Mouse (Mus musculus) heart, embryonic 15.5 days (tissue): ENCODE measurements at regions not wholly inside any gene's neighbourhood (a gene's known extent, or its start where the extent isn't known, plus 50 kb on each side); places are given as distances from the start of the nearest gene placed in this dataset.

Source experiments
- ATAC-seq: fragments of 200-750 bp; cut with Nextera tagmentation; replicated peaks from 2 replicates; pipeline ENCODE4 v1.8.0; 2017; ENCODE audit warnings: low read depth, moderate TSS enrichment; ENCODE audit not compliant: insufficient number of reproducible peaks, insufficient read depth, low FRiP score
- H3K27ac ChIP-seq: fragments of 300-500 bp; sonication (generic); 2 replicates; pipeline ENCODE4 v1.5.1; 2015; ENCODE audit warnings: mild to moderate bottlenecking, inconsistent platforms
- H3K27me3 ChIP-seq: fragments of 300-500 bp; sonication (generic); 2 replicates; pipeline ENCODE4 v1.6.1; 2015; ENCODE audit warnings: inconsistent platforms
- H3K36me3 ChIP-seq: fragments of 300-500 bp; sonication (generic); 2 replicates; pipeline ENCODE4 v1.6.1; 2015; ENCODE audit warnings: mild to moderate bottlenecking, inconsistent platforms
- H3K4me1 ChIP-seq: fragments of 300-500 bp; sonication (generic); replicated peaks from 2 replicates; pipeline ENCODE4 v1.6.1; 2015; ENCODE audit warnings: inconsistent platforms
- H3K4me2 ChIP-seq: fragments of 300-500 bp; sonication (generic); 2 replicates; pipeline ENCODE4 v1.6.1; 2015; ENCODE audit warnings: inconsistent platforms, mild to moderate bottlenecking, moderate library complexity
- H3K4me3 ChIP-seq: fragments of 300-500 bp; sonication (generic); 2 replicates; pipeline ENCODE4 v1.5.1; 2015; ENCODE audit warnings: mild to moderate bottlenecking, inconsistent platforms
- H3K9ac ChIP-seq: fragments of 300-500 bp; sonication (generic); 2 replicates; pipeline ENCODE4 v1.6.1; 2015; ENCODE audit warnings: mild to moderate bottlenecking, inconsistent platforms
- H3K9me3 ChIP-seq: fragments of 300-500 bp; sonication (generic); replicated peaks from 2 replicates; pipeline ENCODE4 v1.6.1; 2016; ENCODE audit warnings: inconsistent platforms
- whole genome bisulfite sequencing: fragments of 180-500 bp; shearing (Covaris S2); methylation state at CpG from one replicate; pipeline ENCODE4 v1.1.7; 2015; ENCODE audit warnings: mixed read lengths; 5-methylcytosine and 5-hydroxymethylcytosine counted together

- Histone ChIP-seq H3K36me3 (no peaks in the 10 kb centered on the region), H3K27ac (no peak overlapping the region), H3K4me1 (no peaks in the 10 kb centered on the region), H3K9ac (no peak overlapping the region), H3K27me3 (no peaks in the 10 kb centered on the region), H3K4me2 (no peak overlapping the region), H3K9me3 (no peaks in the 10 kb centered on the region), H3K4me3 (no peak overlapping the region)
- ATAC-seq = no peak
These were observed 159.2 kb upstream of the Plxnc1 start for GRCm38 (mm10) chr10:95103808-95104207.

DNA sequence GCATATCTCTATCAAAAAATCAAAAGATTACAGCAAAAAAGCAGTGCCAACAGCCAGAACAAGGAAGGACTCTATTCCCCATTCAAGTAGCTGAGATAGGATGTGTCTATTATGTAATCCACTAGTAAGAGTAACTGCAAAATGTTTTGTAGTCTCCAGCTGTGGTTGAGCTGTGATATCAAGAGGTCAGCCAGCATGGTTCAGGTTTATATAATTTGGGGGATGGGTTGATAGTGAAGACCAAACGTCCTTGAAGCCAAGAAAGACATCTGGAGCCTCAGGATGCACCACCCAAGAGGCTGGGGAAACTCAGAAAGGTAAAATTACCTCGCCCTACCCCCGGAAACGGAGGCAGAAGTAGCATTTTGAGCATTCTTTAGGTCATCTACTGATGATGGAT is 158.3 kb upstream of the Plxnc1 start:
- no peaks in the 10 kb centered on the region for H3K4me1 ChIP-seq
- H3K9ac ChIP-seq = no peak overlapping the region
- 72% methylated on average over 4 of the region's 4 CpGs for WGBS
- no peaks in the 10 kb centered on the region for H3K36me3 ChIP-seq
- no peaks in the 10 kb centered on the region for H3K27me3 ChIP-seq
- H3K9me3 ChIP-seq = no peaks in the 10 kb centered on the region
- H3K4me2 ChIP-seq = no peak overlapping the region
- H3K27ac ChIP-seq = no peak overlapping the region
- H3K4me3 ChIP-seq = no peak overlapping the region
- ATAC-seq = no peak

GRCm38 (mm10) chr10:95099906-95100305 is 155.3 kb upstream of the Plxnc1 start:
- 69% methylated on average over 5 of the region's 5 CpGs for WGBS
- H3K4me1 ChIP-seq = no peaks in the 10 kb centered on the region
- no peak overlapping the region for H3K27ac ChIP-seq
- ATAC-seq = no peak
- H3K9me3 ChIP-seq = no peaks in the 10 kb centered on the region
- no peak overlapping the region for H3K4me3 ChIP-seq
- H3K36me3 ChIP-seq = no peaks in the 10 kb centered on the region
- H3K4me2 ChIP-seq = no peak overlapping the region
- H3K27me3 ChIP-seq = no peaks in the 10 kb centered on the region
- no peak overlapping the region for H3K9ac ChIP-seq

DNA sequence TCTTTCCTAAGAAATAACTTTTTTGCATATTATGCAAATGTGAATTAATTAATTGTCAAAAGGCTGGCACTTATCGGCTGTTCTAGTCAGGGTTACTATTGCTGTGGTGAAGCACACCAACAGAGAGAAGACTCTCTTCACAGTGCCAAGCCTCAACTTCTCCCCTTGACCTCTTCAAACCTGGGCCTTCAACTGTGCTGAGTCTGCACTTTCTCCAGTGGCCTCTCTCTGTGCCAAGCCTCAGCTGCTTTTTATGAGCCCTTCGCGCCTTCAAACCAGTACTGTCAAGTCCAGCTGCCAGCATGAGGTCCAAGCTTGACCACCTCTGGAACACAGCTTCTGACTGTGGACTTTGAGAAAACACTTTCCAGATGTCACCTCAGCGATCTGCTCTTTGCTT is 151.2 kb upstream of the Plxnc1 start:
- no peaks in the 10 kb centered on the region for H3K4me1 ChIP-seq
- no peak overlapping the region for H3K4me2 ChIP-seq
- WGBS = 89% methylated on average over 4 of the region's 4 CpGs
- no peak overlapping the region for H3K9ac ChIP-seq
- ATAC-seq = no peak
- H3K4me3 ChIP-seq = no peak overlapping the region
- H3K27me3 ChIP-seq = no peaks in the 10 kb centered on the region
- no peak overlapping the region for H3K27ac ChIP-seq
- no peaks in the 10 kb centered on the region for H3K9me3 ChIP-seq
- H3K36me3 ChIP-seq = no peaks in the 10 kb centered on the region

DNA sequence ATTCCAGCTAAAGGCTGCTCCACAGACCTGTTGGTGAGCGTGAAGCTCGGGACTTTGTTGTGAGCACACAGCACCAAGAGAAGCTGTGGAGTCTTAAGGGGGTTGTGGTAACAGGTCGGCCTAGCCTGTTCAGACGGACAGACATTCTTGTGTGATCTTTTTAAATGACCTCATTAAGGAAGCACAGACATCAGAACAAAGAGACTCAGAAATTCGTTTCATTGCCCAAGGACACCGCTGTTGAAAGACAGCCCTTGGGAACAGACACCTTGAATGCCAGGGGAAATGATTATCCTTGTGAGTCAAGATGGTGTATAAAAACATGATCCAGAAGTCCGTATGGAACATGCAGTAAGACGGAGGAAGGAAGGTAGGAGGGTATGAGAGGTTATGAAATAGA is 150.1 kb upstream of the Plxnc1 start:
- no peaks in the 10 kb centered on the region for H3K9me3 ChIP-seq
- no peaks in the 10 kb centered on the region for H3K4me1 ChIP-seq
- WGBS = 68% methylated on average over 8 of the region's 8 CpGs
- no peak overlapping the region for H3K4me3 ChIP-seq
- no peak overlapping the region for H3K27ac ChIP-seq
- H3K4me2 ChIP-seq = no peak overlapping the region
- no peak for ATAC-seq
- H3K27me3 ChIP-seq = no peaks in the 10 kb centered on the region
- no peaks in the 10 kb centered on the region for H3K36me3 ChIP-seq
- no peak overlapping the region for H3K9ac ChIP-seq

DNA sequence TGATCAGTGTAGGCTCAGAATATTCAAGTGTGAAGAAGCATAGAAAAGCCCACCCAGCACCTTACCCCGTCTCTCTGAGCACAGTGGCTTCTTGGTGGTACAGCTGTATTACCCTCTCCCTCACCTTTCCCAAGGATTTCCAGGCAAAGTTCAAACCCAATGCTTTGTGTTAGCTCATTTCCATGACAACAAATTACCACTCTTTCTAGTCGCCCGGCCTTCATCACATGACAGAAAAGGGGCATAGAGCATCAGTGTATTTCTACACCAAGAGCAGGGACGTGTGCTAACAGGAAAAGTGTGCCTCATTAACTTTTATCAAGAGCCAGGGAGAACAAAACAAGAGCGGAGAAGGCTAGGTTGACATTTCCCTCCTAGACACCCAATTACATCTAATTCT is 148.6 kb upstream of the Plxnc1 start:
- no peak overlapping the region for H3K9ac ChIP-seq
- no peaks in the 10 kb centered on the region for H3K27me3 ChIP-seq
- no peak overlapping the region for H3K27ac ChIP-seq
- ATAC-seq = no peak
- no peaks in the 10 kb centered on the region for H3K9me3 ChIP-seq
- H3K4me1 ChIP-seq = no peaks in the 10 kb centered on the region; the same call in 1 of the 2 replicates
- H3K36me3 ChIP-seq = no peaks in the 10 kb centered on the region
- no peak overlapping the region for H3K4me2 ChIP-seq
- no peak overlapping the region for H3K4me3 ChIP-seq
- WGBS = 74% methylated on average over 5 of the region's 5 CpGs

- Histone ChIP-seq H3K4me1 (peaks cover 4% of the 10 kb centered on the region; the same call in 1 of the 2 replicates), H3K27me3 (no peaks in the 10 kb centered on the region), H3K9ac (no peak overlapping the region), H3K36me3 (no peaks in the 10 kb centered on the region), H3K9me3 (no peaks in the 10 kb centered on the region), H3K4me2 (no peak overlapping the region), H3K4me3 (no peak overlapping the region), H3K27ac (no peak overlapping the region)
- 62% methylated on average over 6 of the region's 6 CpGs for WGBS
- ATAC-seq = no peak
These were observed 146.5 kb upstream of the Plxnc1 start for GRCm38 (mm10) chr10:95091086-95091485.

DNA sequence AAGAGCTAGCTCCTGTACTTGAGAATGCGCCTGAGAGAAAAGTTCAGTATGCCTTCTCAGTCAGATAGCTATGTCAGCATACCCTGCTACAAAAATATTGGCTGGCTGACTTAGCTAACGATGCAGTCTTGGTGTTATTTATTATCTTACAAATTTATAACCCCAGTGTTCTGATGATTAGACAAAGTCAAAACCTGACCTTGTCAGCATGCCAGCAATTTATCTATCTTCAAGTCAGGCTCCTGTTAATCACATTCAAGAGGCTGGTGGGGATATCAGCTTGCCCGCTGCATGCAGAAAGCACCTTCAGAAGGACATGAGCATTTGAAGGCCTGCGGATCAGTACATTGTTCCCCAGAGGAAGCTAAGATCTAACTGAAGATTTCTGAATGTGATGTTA is 146.0 kb upstream of the Plxnc1 start:
- Histone ChIP-seq H3K9me3 (no peaks in the 10 kb centered on the region), H3K4me3 (no peak overlapping the region), H3K9ac (no peak overlapping the region), H3K4me2 (no peak overlapping the region), H3K4me1 (peaks cover 4% of the 10 kb centered on the region; the same call in 1 of the 2 replicates), H3K27ac (no peak overlapping the region), H3K27me3 (no peaks in the 10 kb centered on the region), H3K36me3 (no peaks in the 10 kb centered on the region)
- 63% methylated on average over 4 of the region's 4 CpGs for WGBS
- ATAC-seq = no peak

DNA sequence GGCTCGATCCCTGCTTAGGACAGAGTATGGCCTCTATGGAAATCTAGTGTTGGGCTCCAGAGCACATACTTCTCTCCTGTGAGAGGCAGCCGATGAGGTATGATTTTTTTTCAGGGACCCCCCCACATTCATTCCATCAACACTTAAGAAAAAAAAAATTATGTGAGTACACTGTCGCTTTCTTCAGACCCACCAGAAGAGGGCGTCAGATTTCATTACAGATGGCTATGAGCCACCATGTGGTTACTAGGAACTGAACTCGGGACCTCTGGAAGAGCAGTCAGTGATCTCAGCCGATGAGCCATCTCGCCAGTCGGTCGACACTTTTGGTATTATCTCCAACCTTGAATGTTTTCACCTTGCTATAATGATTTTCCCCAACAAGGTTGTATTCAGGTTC is 145.4 kb upstream of the Plxnc1 start:
- 84% methylated on average over 9 of the region's 9 CpGs for WGBS
- H3K4me3 ChIP-seq = no peak overlapping the region
- H3K9me3 ChIP-seq = no peaks in the 10 kb centered on the region
- no peaks in the 10 kb centered on the region for H3K36me3 ChIP-seq
- H3K9ac ChIP-seq = no peak overlapping the region
- no peak overlapping the region for H3K4me2 ChIP-seq
- H3K27ac ChIP-seq = no peak overlapping the region
- ATAC-seq = no peak
- peaks cover 4% of the 10 kb centered on the region; the same call in 1 of the 2 replicates for H3K4me1 ChIP-seq
- no peaks in the 10 kb centered on the region for H3K27me3 ChIP-seq

DNA sequence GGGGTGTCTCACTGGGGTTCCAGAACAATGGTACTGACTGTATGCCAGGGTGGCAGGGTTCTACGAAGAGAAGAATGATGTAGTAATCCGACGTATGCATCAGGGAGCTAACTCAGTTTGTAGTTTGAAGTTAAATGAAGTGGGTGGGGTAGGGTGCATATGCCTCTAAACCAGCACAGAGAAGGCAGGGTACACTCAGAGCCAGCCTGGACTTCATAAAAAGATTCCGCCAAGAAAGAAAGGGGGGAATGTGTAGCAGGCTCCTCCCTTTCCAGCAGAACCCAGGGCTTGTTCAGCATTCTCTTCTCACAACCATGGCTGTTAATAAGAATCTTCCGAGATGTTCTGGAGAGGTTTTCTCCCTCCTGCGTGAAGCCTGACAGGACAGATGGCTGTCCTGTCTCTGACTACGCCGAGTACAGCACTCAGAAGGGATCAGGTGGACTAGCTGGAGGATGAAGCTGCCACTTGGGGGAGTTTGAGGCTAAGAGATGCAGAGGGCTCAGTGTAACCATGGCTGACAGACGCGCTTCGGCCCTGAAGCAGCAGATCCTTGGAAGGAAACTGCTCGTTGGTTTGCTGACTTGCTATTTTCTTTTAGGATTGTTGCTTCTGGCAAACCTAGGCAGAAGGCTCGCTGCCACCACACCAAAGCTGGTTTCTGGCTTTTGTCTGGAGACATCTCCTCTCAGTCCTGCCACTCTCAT is 143.4 kb upstream of the Plxnc1 start:
- H3K4me2 ChIP-seq = 0 out of 2 replicates have a peak overlapping the region, but pooled peaks have one; percentile 12
- no peak overlapping the region for H3K9ac ChIP-seq
- peak; percentile 67; the same call in 1 of the 2 replicates for ATAC-seq
- 33% methylated on average over 13 of the region's 13 CpGs for WGBS
- no peaks in the 10 kb centered on the region for H3K27me3 ChIP-seq
- H3K27ac ChIP-seq = no peak overlapping the region
- H3K4me1 ChIP-seq = peaks cover 4% of the 10 kb centered on the region; the same call in 1 of the 2 replicates
- H3K9me3 ChIP-seq = no peaks in the 10 kb centered on the region
- no peak overlapping the region for H3K4me3 ChIP-seq
- no peaks in the 10 kb centered on the region for H3K36me3 ChIP-seq

- Histone ChIP-seq H3K4me3 (no peak overlapping the region), H3K4me1 (peaks cover 4% of the 10 kb centered on the region; the same call in 1 of the 2 replicates), H3K36me3 (no peaks in the 10 kb centered on the region), H3K27ac (no peak overlapping the region), H3K4me2 (no peak overlapping the region), H3K27me3 (no peaks in the 10 kb centered on the region), H3K9ac (no peak overlapping the region), H3K9me3 (no peaks in the 10 kb centered on the region)
- 46% methylated on average over 4 of the region's 4 CpGs for WGBS
- ATAC-seq = no peak
These were observed 142.1 kb upstream of the Plxnc1 start for GRCm38 (mm10) chr10:95086755-95087154.

GRCm38 (mm10) chr10:95085688-95086268 is 141.1 kb upstream of the Plxnc1 start:
- Histone ChIP-seq H3K4me1 (peaks cover 4% of the 10 kb centered on the region; the same call in 1 of the 2 replicates), H3K9ac (no peak overlapping the region)

More at GRCm38 (mm10) chr10:95085688-95086268, 141.1 kb upstream of the Plxnc1 start:
- ATAC-seq = 0 out of 2 replicates have a peak, but pooled peaks have one; percentile 47
- no peak overlapping the region for H3K27ac ChIP-seq
- no peak overlapping the region for H3K4me3 ChIP-seq
- 72% methylated on average over 8 of the region's 8 CpGs for WGBS
- no peaks in the 10 kb centered on the region for H3K9me3 ChIP-seq
- no peaks in the 10 kb centered on the region for H3K36me3 ChIP-seq
- no peaks in the 10 kb centered on the region for H3K27me3 ChIP-seq
- H3K4me2 ChIP-seq = no peak overlapping the region
